ENCODE assay signal across 7 mouse cellular contexts in the genomic region with DNA sequence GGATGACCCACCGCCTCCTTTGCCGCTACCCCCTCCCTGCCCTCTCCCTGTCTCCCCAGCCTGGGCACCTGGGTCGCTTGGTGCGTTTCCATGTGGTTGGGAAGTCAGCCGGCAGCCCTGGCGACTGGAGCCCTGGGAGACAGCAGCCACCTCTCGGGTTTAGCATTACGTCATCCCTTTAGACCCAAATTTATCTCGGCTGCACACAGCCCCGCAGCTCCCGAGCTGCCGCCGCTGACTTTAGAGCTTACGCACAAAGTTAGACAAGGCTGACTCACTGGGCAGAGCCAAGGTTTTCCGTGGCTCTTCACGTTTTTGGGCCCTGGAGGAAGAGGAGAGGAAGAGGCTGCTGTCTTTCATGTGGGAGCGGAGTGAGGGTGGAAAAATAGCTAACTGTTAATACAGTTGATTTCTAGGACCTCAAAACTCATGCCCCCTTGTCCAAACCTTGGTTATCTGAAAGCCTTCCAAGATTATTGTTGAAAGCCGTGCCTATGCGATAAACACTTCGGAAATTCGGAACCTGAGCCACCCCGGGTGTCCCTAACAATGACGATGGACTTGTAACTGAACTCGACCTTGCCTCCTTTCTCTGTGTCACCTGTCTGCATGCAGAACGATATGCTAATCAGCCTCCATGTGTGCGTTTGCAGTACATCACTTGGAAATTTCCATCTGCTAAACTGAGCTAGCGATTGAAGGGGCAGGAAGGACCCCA. TPM values are rescaled to one million over a fixed set of nuclear protein-coding genes. Genes with fewer than 3 reads are reported as not detected.
DNase-seq lines count a peak whose midpoint lies in the region; ATAC-seq lines count a peak whose summit lies in the region.

No protein-coding gene starts in this region.

- peak overlapping the region; percentile 56 for H3K4me2 ChIP-seq in forebrain, embryonic 16.5 days (ENCODE audit: low read length)

- no peaks in the 10 kb centered on the region for H3K36me3 ChIP-seq in forebrain, embryonic 16.5 days (ENCODE audit: control insufficient read depth, insufficient read depth)

- H3K27ac ChIP-seq in forebrain, embryonic 16.5 days (ENCODE audit: low read length) = 0 out of 2 replicates have a peak overlapping the region, but pooled peaks have one; percentile 31

- no peak for ATAC-seq in forebrain, embryonic 16.5 days

- H3K27me3 ChIP-seq in forebrain, embryonic 16.5 days (replicated peaks; ENCODE audit: control insufficient read depth, insufficient read depth, low read length) = no peaks in the 10 kb centered on the region

- 8% methylated on average over 27 of the region's 27 CpGs for WGBS in forebrain, embryonic 16.5 days

- intact Hi-C loops in heart, postnatal 36 days (cut with DNase I) = loop anchor here (5.0 kb wide), 1 partner anchor 138 kb away; no protein-coding TSS in a partner anchor

- H3K4me3 ChIP-seq in forebrain, embryonic 16.5 days (replicated peaks; ENCODE audit: low read length) = peak overlapping the region; percentile 36

- peaks cover 26% of the 10 kb centered on the region for H3K4me1 ChIP-seq in forebrain, embryonic 16.5 days (replicated peaks; ENCODE audit: control insufficient read depth, insufficient read depth, low read length)

- H3K9ac ChIP-seq in forebrain, embryonic 16.5 days (replicated peaks; ENCODE audit: low read depth, low read length) = peak overlapping the region; percentile 49

- peak; percentile 38 for DNase-seq in T-cell, adult 2 months (ENCODE audit: low spot score)
- DNase-seq in cerebellum, adult 18-20 months = peak; percentile 82 to 84
- DNase-seq in heart, postnatal 36 days = peak; percentile 63 to 73
- DNase-seq in layer of hippocampus, postnatal 25 days (ENCODE audit: extremely low spot score in 1 of 2, low spot score in 1 of 2) = peak; percentile 40 to 64
- peak; percentile 62 for DNase-seq in lung, postnatal 10 days
- peak; percentile 80 to 89 for DNase-seq in right cerebral cortex, postnatal 10 days (ENCODE audit: low spot score in 2 of 2)

- no peaks in the 10 kb centered on the region for H3K9me3 ChIP-seq in forebrain, embryonic 16.5 days (ENCODE audit: control insufficient read depth, low read length)

RNA-seq across cellular contexts. Expression of gene Mxi1, which starts 15.4 kb away (rescaled TPM):
- 46.7 and 61.4 TPM in 2 replicates for polyA plus RNA-seq in forebrain, embryonic 16.5 days (2015; fragmentation: Nextera tagmentation; extraction: Ambion mirVana)
- 10 to 100 TPM; 50.9 to 51.7 TPM for total RNA-seq in heart, postnatal 36 days (2021)
- total RNA-seq in layer of hippocampus, postnatal 25 days (2021) = 10 to 100 TPM; 57.7 to 68.2 TPM

RNA-seq across cellular contexts. Expression of gene Gm10197, which starts 45.8 kb away (rescaled TPM):
- not detected in 2 replicates for polyA plus RNA-seq in forebrain, embryonic 16.5 days (2015; fragmentation: Nextera tagmentation; extraction: Ambion mirVana)
- total RNA-seq in heart, postnatal 36 days (2021) = not detected
- total RNA-seq in layer of hippocampus, postnatal 25 days (2021) = not detected
